Mouse (Mus musculus) neural tube, embryonic 10.5 days (tissue): ENCODE measurements at regions not wholly inside any gene's neighbourhood (a gene's known extent, or its start where the extent isn't known, plus 50 kb on each side); places are given as distances from the start of the nearest gene placed in this dataset.

Experiments used
- DNase-seq: peaks from one replicate; pipeline ENCODE4 v3.0.0-alpha.2; 2017; ENCODE audit warnings: low spot score; ENCODE audit errors: extremely low spot score

- no peak for DNase-seq
These were observed 2783.6 kb downstream of the Gm37988 start for GRCm38 (mm10) chr1:7591327-7591726.
